Mouse (Mus musculus): ENCODE measurements around the gene Krt13.

- TF ChIP-seq CTCF (conservative IDR thresholded peaks at IDR 0.05 in 1 of 2, IDR thresholded peaks at IDR 0.05 in 1 of 2; ENCODE audit: low read depth in 2 of 2, low read length in 2 of 2), result no peak
- TF ChIP-seq MAFK (IDR thresholded peaks at IDR 0.05; ENCODE audit: insufficient replicate concordance, low read length), result no peak
- no peak for TF ChIP-seq ETS1 (conservative IDR thresholded peaks at IDR 0.05; ENCODE audit: low read depth, low read length)
- no peak for TF ChIP-seq USF1 (IDR thresholded peaks at IDR 0.05; ENCODE audit: low read depth, low read length)
- TF ChIP-seq ZKSCAN1 (IDR thresholded peaks at IDR 0.05; ENCODE audit: borderline replicate concordance, low read depth, low read length), result no peak
- no peak for TF ChIP-seq POLR2A (IDR thresholded peaks at IDR 0.05; ENCODE audit: low read depth, low read length)
- TF ChIP-seq TBP (conservative IDR thresholded peaks at IDR 0.05; ENCODE audit: low read depth, low read length), result no peak
- no peak for TF ChIP-seq RCOR1 (conservative IDR thresholded peaks at IDR 0.05; ENCODE audit: low read depth, low read length)
These were observed 15.7 kb downstream of the Krt13 start, which contains the start of gene Krt36 for GRCm38 (mm10) chr11:100105576-100106122.
